Mouse (Mus musculus) megakaryocyte, embryonic 14.5 days (primary cell): ENCODE data around the gene Hipk2. TPM values are rescaled to one million over a fixed set of nuclear protein-coding genes. Genes with fewer than 3 reads are reported as not detected.

Experiments used
- H3K27me3 ChIP-seq: replicated peaks from 2 replicates; pipeline ENCODE3; 2012; ENCODE audit warnings: inconsistent platforms
- H3K36me3 ChIP-seq: replicated peaks from 2 replicates; pipeline ENCODE3; 2012; ENCODE audit warnings: low read length, inconsistent platforms, mixed read lengths
- H3K4me1 ChIP-seq: 2 replicates; pipeline ENCODE4 v1.6.1; 2012; ENCODE audit warnings: inconsistent platforms
- H3K4me3 ChIP-seq: replicated peaks from 2 replicates; pipeline ENCODE3; 2012; ENCODE audit warnings: moderate library complexity, mild to moderate bottlenecking, inconsistent platforms
- H3K9me3 ChIP-seq: 2 replicates; pipeline ENCODE4 v1.6.1; 2012; ENCODE audit warnings: inconsistent platforms
- FLI1 ChIP-seq: IDR thresholded peaks from 2 replicates; pipeline ENCODE4 v1.6.1; 2012; ENCODE audit warnings: low read length, inconsistent platforms, mixed read lengths
- GATA1 ChIP-seq: IDR thresholded peaks from 3 replicates; pipeline ENCODE4 v1.6.1; 2012; ENCODE audit warnings: mixed read lengths, low read length, inconsistent platforms, borderline replicate concordance
- polyA plus RNA-seq: library from polyadenylated mRNA; stranded (reverse); fragments of >175 nt; gene quantifications from 2 replicates; pipeline ENCODE4 v1.2.3, GENCODE M21; 2012; ENCODE audit warnings: low replicate concordance; ENCODE audit not compliant: insufficient read depth

The Hipk2 gene
- polyA plus RNA-seq, 1 experiment, result 102 TPM

- Histone ChIP-seq H3K27me3 (no peaks in the 10 kb centered on the region), H3K4me1 (peaks cover 89% of the 10 kb centered on the region), H3K9me3 (no peaks in the 10 kb centered on the region), H3K4me3 (peak overlapping the region; percentile 54), H3K36me3 (peaks cover 77% of the 10 kb centered on the region)
- no peak for TF ChIP-seq FLI1
- TF ChIP-seq GATA1, result no peak
These were observed 52.8 kb downstream of the Hipk2 start for GRCm38 (mm10) chr6:38823164-38823563.

- Histone ChIP-seq H3K36me3 (peaks cover 81% of the 10 kb centered on the region), H3K4me1 (peaks cover 89% of the 10 kb centered on the region)
- TF ChIP-seq GATA1, result no peak
- TF ChIP-seq FLI1, result no peak
These were observed 54.3 kb downstream of the Hipk2 start for GRCm38 (mm10) chr6:38821686-38822085.

GRCm38 (mm10) chr6:38820862-38821261 is 55.1 kb downstream of the Hipk2 start:
- TF ChIP-seq GATA1 (no peak), FLI1 (no peak)
- H3K27me3 ChIP-seq, result no peaks in the 10 kb centered on the region
- peaks cover 94% of the 10 kb centered on the region for H3K4me1 ChIP-seq
- H3K9me3 ChIP-seq, result no peaks in the 10 kb centered on the region
- H3K36me3 ChIP-seq, result peaks cover 83% of the 10 kb centered on the region
- H3K4me3 ChIP-seq, result no peak overlapping the region

More at GRCm38 (mm10) chr6:38821686-38822085, 54.3 kb downstream of the Hipk2 start:
- Histone ChIP-seq H3K4me3 (no peak overlapping the region), H3K9me3 (no peaks in the 10 kb centered on the region), H3K27me3 (no peaks in the 10 kb centered on the region)

- peaks cover 93% of the 10 kb centered on the region for H3K4me1 ChIP-seq
- H3K27me3 ChIP-seq, result no peaks in the 10 kb centered on the region
- peaks cover 96% of the 10 kb centered on the region for H3K36me3 ChIP-seq
- H3K9me3 ChIP-seq, result no peaks in the 10 kb centered on the region
- H3K4me3 ChIP-seq, result peak overlapping the region; percentile 40
- TF ChIP-seq FLI1, result no peak
- no peak for TF ChIP-seq GATA1
These were observed 59.7 kb downstream of the Hipk2 start for GRCm38 (mm10) chr6:38816216-38816615.

- H3K27me3 ChIP-seq, result no peaks in the 10 kb centered on the region
- peaks cover 94% of the 10 kb centered on the region for H3K4me1 ChIP-seq
- no peak for TF ChIP-seq GATA1
- H3K4me3 ChIP-seq, result peak overlapping the region; percentile 6
- H3K9me3 ChIP-seq, result no peaks in the 10 kb centered on the region
- H3K36me3 ChIP-seq, result peaks cover 96% of the 10 kb centered on the region
These were observed 60.4 kb downstream of the Hipk2 start for GRCm38 (mm10) chr6:38815582-38815981.

GRCm38 (mm10) chr6:38814690-38815089 is 61.3 kb downstream of the Hipk2 start:
- TF ChIP-seq FLI1 (no peak), GATA1 (no peak)
- no peaks in the 10 kb centered on the region for H3K27me3 ChIP-seq
- no peaks in the 10 kb centered on the region for H3K9me3 ChIP-seq
- H3K4me1 ChIP-seq, result peaks cover 96% of the 10 kb centered on the region
- no peak overlapping the region for H3K4me3 ChIP-seq
- H3K36me3 ChIP-seq, result peaks cover 94% of the 10 kb centered on the region

GRCm38 (mm10) chr6:38811459-38812145 is 64.4 kb downstream of the Hipk2 start:
- TF ChIP-seq GATA1, result no peak
- no peak for TF ChIP-seq FLI1
- Histone ChIP-seq H3K36me3 (peaks cover 86% of the 10 kb centered on the region), H3K4me3 (no peak overlapping the region), H3K4me1 (peaks cover 99% of the 10 kb centered on the region), H3K9me3 (no peaks in the 10 kb centered on the region), H3K27me3 (no peaks in the 10 kb centered on the region)

- Histone ChIP-seq H3K36me3 (peaks cover 87% of the 10 kb centered on the region), H3K4me1 (peaks cover 99% of the 10 kb centered on the region)
- TF ChIP-seq GATA1 (no peak), FLI1 (no peak)
These were observed 65.9 kb downstream of the Hipk2 start for GRCm38 (mm10) chr6:38810121-38810475.

GRCm38 (mm10) chr6:38809396-38810120 is 66.4 kb downstream of the Hipk2 start:
- Histone ChIP-seq H3K4me1 (peaks cover 99% of the 10 kb centered on the region), H3K9me3 (peaks cover 1% of the 10 kb centered on the region; the same call in 1 of the 2 replicates), H3K27me3 (no peaks in the 10 kb centered on the region), H3K4me3 (peak overlapping the region; percentile 80), H3K36me3 (peaks cover 87% of the 10 kb centered on the region)
- TF ChIP-seq GATA1 (no peak), FLI1 (no peak)

More at GRCm38 (mm10) chr6:38810121-38810475, 65.9 kb downstream of the Hipk2 start:
- no peaks in the 10 kb centered on the region for H3K9me3 ChIP-seq
- H3K4me3 ChIP-seq, result peak overlapping the region; percentile 67
- H3K27me3 ChIP-seq, result no peaks in the 10 kb centered on the region

GRCm38 (mm10) chr6:38808317-38808716 is 67.6 kb downstream of the Hipk2 start:
- H3K36me3 ChIP-seq, result peaks cover 88% of the 10 kb centered on the region
- no peaks in the 10 kb centered on the region for H3K27me3 ChIP-seq
- peaks cover 100% of the 10 kb centered on the region for H3K4me1 ChIP-seq
- H3K9me3 ChIP-seq, result peaks cover 4% of the 10 kb centered on the region; the same call in 1 of the 2 replicates
- H3K4me3 ChIP-seq, result no peak overlapping the region
- TF ChIP-seq FLI1 (no peak), GATA1 (no peak)
